Mouse (Mus musculus): ENCODE data around the gene Sesn2. TPM values are rescaled to one million over a fixed set of nuclear protein-coding genes. Genes with fewer than 3 reads are reported as not detected.

The Sesn2 gene
- polyA plus RNA-seq, 1 experiment from 2014 or later, result 11.7 TPM

DNA sequence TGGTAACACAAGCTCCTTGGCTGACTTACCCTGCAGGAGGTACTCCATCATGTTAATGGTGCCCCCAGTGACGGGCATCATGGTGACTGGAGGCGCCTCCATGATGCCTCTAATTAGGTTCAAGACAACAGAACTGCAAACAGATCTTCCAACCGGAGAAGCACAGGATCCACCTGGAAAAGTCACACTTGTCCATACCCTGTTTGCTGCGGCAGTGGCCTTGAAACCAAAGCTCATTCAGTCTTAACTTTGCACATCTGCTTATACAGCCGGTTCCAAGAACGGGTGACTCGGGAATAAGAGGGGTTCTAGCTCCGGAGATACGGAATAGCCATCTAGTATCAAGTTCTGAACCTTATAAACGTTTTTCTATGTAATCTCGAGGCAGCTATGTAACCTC is 47.5 kb downstream of the Sesn2 start:
- Histone ChIP-seq H3K27me3 (ENCODE audit: low read depth, poor library complexity, severe bottlenecking) (no peaks in the 10 kb centered on the region), H3K36me3 (peaks cover 44% of the 10 kb centered on the region), H3K9me3 (replicated peaks) (no peaks in the 10 kb centered on the region), H3K4me1 (peaks cover 18% of the 10 kb centered on the region), H3K4me3 (peak overlapping the region; percentile 74), H3K27ac (peak overlapping the region; percentile 80)
- 12% methylated on average over 11 of the region's 11 CpGs for WGBS
- DNase-seq (ENCODE audit: low spot score), result peak; percentile 39

DNA sequence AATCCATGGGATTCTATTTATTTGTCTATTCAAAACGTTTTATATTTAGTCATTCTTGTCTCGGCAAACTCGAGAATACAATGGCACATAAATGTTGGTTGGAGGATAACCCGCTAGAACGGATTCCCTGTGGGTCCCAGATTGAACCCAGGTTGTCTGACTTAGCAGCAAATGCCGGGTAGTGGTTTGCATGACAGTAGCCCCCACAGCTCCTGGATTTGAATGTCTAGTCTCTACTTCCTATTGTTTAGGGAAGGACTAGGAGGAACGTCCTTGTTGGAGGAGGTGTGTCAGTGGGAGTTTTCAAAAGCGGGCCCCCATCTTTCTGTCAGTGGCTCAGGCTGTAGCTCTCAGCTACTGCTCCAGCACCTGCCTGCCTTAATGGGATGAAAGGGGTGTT is 50.1 kb downstream of the Sesn2 start:
- H3K4me3 ChIP-seq, result no peak overlapping the region
- no peak overlapping the region for H3K27ac ChIP-seq
- peaks cover 18% of the 10 kb centered on the region for H3K4me1 ChIP-seq
- no peaks in the 10 kb centered on the region for H3K27me3 ChIP-seq (ENCODE audit: low read depth, poor library complexity, severe bottlenecking)
- 92% methylated on average over 8 of the region's 8 CpGs for WGBS
- H3K36me3 ChIP-seq, result peaks cover 57% of the 10 kb centered on the region
- no peak for DNase-seq (ENCODE audit: low spot score)
- H3K9me3 ChIP-seq (replicated peaks), result no peaks in the 10 kb centered on the region

- no peaks in the 10 kb centered on the region for H3K9me3 ChIP-seq (replicated peaks)
- H3K27ac ChIP-seq, result no peak overlapping the region
- no peak for DNase-seq (ENCODE audit: low spot score)
- 95% methylated on average over 6 of the region's 6 CpGs for WGBS
- peaks cover 41% of the 10 kb centered on the region for H3K36me3 ChIP-seq
- no peak overlapping the region for H3K4me3 ChIP-seq
- H3K27me3 ChIP-seq (ENCODE audit: low read depth, poor library complexity, severe bottlenecking), result no peaks in the 10 kb centered on the region
- no peaks in the 10 kb centered on the region for H3K4me1 ChIP-seq
These were observed 54.7 kb downstream of the Sesn2 start for GRCm38 (mm10) chr4:132455561-132455960.

GRCm38 (mm10) chr4:132455146-132455545 is 55.2 kb downstream of the Sesn2 start:
- no peaks in the 10 kb centered on the region for H3K27me3 ChIP-seq (ENCODE audit: low read depth, poor library complexity, severe bottlenecking)
- 86% methylated on average over 3 of the region's 3 CpGs for WGBS
- no peaks in the 10 kb centered on the region for H3K9me3 ChIP-seq (replicated peaks)
- no peak overlapping the region for H3K4me3 ChIP-seq
- no peak for DNase-seq (ENCODE audit: low spot score)
- H3K36me3 ChIP-seq, result peaks cover 37% of the 10 kb centered on the region
- H3K4me1 ChIP-seq, result no peaks in the 10 kb centered on the region
- no peak overlapping the region for H3K27ac ChIP-seq

- Histone ChIP-seq H3K9me3 (replicated peaks) (no peaks in the 10 kb centered on the region), H3K27me3 (ENCODE audit: low read depth, poor library complexity, severe bottlenecking) (no peaks in the 10 kb centered on the region), H3K27ac (no peak overlapping the region), H3K4me1 (no peaks in the 10 kb centered on the region), H3K4me3 (no peak overlapping the region), H3K36me3 (peaks cover 27% of the 10 kb centered on the region)
- no peak for DNase-seq (ENCODE audit: low spot score)
- 87% methylated on average over 6 of the region's 6 CpGs for WGBS
These were observed 56.1 kb downstream of the Sesn2 start for GRCm38 (mm10) chr4:132454216-132454615.

GRCm38 (mm10) chr4:132449778-132450177 is 60.5 kb downstream of the Sesn2 start:
- no peaks in the 10 kb centered on the region for H3K9me3 ChIP-seq (replicated peaks)
- H3K36me3 ChIP-seq, result no peaks in the 10 kb centered on the region
- H3K27me3 ChIP-seq (ENCODE audit: low read depth, poor library complexity, severe bottlenecking), result no peaks in the 10 kb centered on the region
- H3K27ac ChIP-seq, result no peak overlapping the region
- WGBS, result 90% methylated on average over 3 of the region's 3 CpGs
- H3K4me3 ChIP-seq, result no peak overlapping the region
- H3K4me1 ChIP-seq, result no peaks in the 10 kb centered on the region
- DNase-seq (ENCODE audit: low spot score), result no peak

DNA sequence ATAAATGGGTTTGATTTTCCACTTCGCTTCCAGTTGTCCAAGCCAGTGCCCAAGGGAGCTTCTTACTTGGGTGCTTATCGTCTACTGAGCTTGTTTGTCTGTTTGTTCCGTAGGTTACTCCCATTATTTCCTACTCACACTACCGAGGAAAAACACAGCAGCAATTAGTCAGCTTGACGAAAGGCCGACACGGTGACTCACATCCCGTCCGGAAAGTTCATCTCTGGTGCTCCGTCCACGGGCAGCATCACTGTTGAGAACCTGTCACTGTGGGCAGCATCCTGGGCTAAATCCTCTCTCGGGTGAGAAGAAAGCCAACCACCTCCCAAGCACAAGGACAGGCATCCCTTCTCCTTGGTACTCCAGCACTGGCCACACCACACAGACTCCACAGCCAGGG is 64.2 kb downstream of the Sesn2 start:
- Histone ChIP-seq H3K4me3 (no peak overlapping the region), H3K36me3 (no peaks in the 10 kb centered on the region), H3K4me1 (no peaks in the 10 kb centered on the region), H3K9me3 (replicated peaks) (no peaks in the 10 kb centered on the region), H3K27me3 (ENCODE audit: low read depth, poor library complexity, severe bottlenecking) (no peaks in the 10 kb centered on the region), H3K27ac (no peak overlapping the region)
- no peak for DNase-seq (ENCODE audit: low spot score)
- 88% methylated on average over 12 of the region's 12 CpGs for WGBS

DNA sequence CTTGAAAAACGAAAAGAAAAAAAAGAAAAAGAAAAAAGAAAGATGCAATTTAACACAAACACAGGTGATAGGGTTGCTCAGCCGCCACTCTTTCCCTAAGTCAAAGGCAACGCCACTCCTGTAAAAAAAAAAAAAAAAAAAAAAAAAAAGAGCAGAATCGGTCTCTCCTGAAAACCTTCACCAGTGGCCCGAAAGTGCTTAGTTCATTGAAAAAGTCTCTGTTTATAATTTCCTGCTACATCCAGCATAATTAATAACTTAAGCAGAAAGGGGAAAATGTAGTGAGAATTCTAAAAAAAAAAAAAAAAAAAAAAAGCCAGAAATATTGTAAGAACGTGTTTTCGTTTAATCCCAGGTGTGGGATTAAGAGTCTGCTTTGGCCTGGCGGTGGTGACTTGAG is 65.8 kb downstream of the Sesn2 start:
- no peak for DNase-seq (ENCODE audit: low spot score)
- Histone ChIP-seq H3K36me3 (no peaks in the 10 kb centered on the region), H3K4me3 (no peak overlapping the region), H3K4me1 (peaks cover 3% of the 10 kb centered on the region; the same call in 1 of the 2 replicates), H3K27ac (no peak overlapping the region), H3K9me3 (replicated peaks) (no peaks in the 10 kb centered on the region), H3K27me3 (ENCODE audit: low read depth, poor library complexity, severe bottlenecking) (no peaks in the 10 kb centered on the region)
- 87% methylated on average over 8 of the region's 8 CpGs for WGBS

Other genes starting within 250 kb of the Sesn2 start
- gene Gmeb1, start 248.9 kb downstream of the Sesn2 start, polyA plus RNA-seq (2016; fragmentation: Nextera tagmentation; extraction: Ambion mirVana), result 48.2 and 49.0 TPM in 2 replicates
- gene Taf12, start 236.1 kb downstream of the Sesn2 start, polyA plus RNA-seq (2016; fragmentation: Nextera tagmentation; extraction: Ambion mirVana), result 60.9 and 62.9 TPM in 2 replicates
- 0.68 and 1.4 TPM in 2 replicates for gene Rab42, start 207.1 kb downstream of the Sesn2 start, polyA plus RNA-seq (2016; fragmentation: Nextera tagmentation; extraction: Ambion mirVana)
- 89.2 and 90.1 TPM in 2 replicates for gene Trnau1ap, start 181.0 kb downstream of the Sesn2 start, polyA plus RNA-seq (2016; fragmentation: Nextera tagmentation; extraction: Ambion mirVana)
- 162 and 192 TPM in 2 replicates for gene Rcc1, start 156.9 kb downstream of the Sesn2 start, polyA plus RNA-seq (2016; fragmentation: Nextera tagmentation; extraction: Ambion mirVana)
- gene Phactr4, start 88.0 kb downstream of the Sesn2 start, polyA plus RNA-seq (2016; fragmentation: Nextera tagmentation; extraction: Ambion mirVana), result 22.8 and 27.9 TPM in 2 replicates
- 37.2 and 40.6 TPM in 2 replicates for gene Med18, start 46.6 kb downstream of the Sesn2 start, polyA plus RNA-seq (2016; fragmentation: Nextera tagmentation; extraction: Ambion mirVana)
- gene Atpif1, start 23.2 kb upstream of the Sesn2 start, polyA plus RNA-seq (2016; fragmentation: Nextera tagmentation; extraction: Ambion mirVana), result 1,005 and 1,007 TPM in 2 replicates
- 213 and 229 TPM in 2 replicates for gene Dnajc8, start 25.0 kb upstream of the Sesn2 start, polyA plus RNA-seq (2016; fragmentation: Nextera tagmentation; extraction: Ambion mirVana)
- 0.20 and 0.25 TPM in 2 replicates for gene Ptafr, start 53.6 kb upstream of the Sesn2 start, polyA plus RNA-seq (2016; fragmentation: Nextera tagmentation; extraction: Ambion mirVana)
- 41.9 and 43.0 TPM in 2 replicates for gene Eya3, start 128.5 kb upstream of the Sesn2 start, polyA plus RNA-seq (2016; fragmentation: Nextera tagmentation; extraction: Ambion mirVana)
- 5.8 and 8.4 TPM in 2 replicates for gene Xkr8, start 222.0 kb upstream of the Sesn2 start, polyA plus RNA-seq (2016; fragmentation: Nextera tagmentation; extraction: Ambion mirVana)
- 4.6 and 6.1 TPM in 2 replicates for gene Smpdl3b, start 246.8 kb upstream of the Sesn2 start, polyA plus RNA-seq (2016; fragmentation: Nextera tagmentation; extraction: Ambion mirVana)

All from limb, embryonic 10.5 days (tissue).